Mouse (Mus musculus) embryonic facial prominence, embryonic 14.5 days (tissue): ENCODE data around the gene Maml3. TPM values are rescaled to one million over a fixed set of nuclear protein-coding genes. Genes with fewer than 3 reads are reported as not detected.

Experiments
- ATAC-seq: fragments of 200-750 bp; cut with Nextera tagmentation; 2 replicates; pipeline ENCODE4 v1.8.0; 2017; ENCODE audit warnings: low read depth, moderate number of reproducible peaks, moderate TSS enrichment
- DNase-seq: peaks from one replicate; pipeline ENCODE4 v3.0.0-alpha.2; 2015; ENCODE audit warnings: low spot score
- H3K27ac ChIP-seq: fragments of 300-500 bp; sonication (generic); replicated peaks from 2 replicates; pipeline ENCODE4 v1.5.1; 2014; ENCODE audit warnings: low read depth, mild to moderate bottlenecking, low read length, moderate library complexity
- H3K27me3 ChIP-seq: fragments of 300-500 bp; sonication (generic); replicated peaks from 2 replicates; pipeline ENCODE4 v1.6.1; 2014; ENCODE audit warnings: low read length; ENCODE audit not compliant: control insufficient read depth, insufficient read depth
- H3K36me3 ChIP-seq: fragments of 300-500 bp; sonication (generic); 2 replicates; pipeline ENCODE4 v1.6.1; 2014; ENCODE audit warnings: low read length, mixed read lengths; ENCODE audit not compliant: control insufficient read depth, insufficient read depth
- H3K4me1 ChIP-seq: fragments of 300-500 bp; sonication (generic); 2 replicates; pipeline ENCODE4 v1.6.1; 2014; ENCODE audit warnings: antibody characterized with exemption, low read length; ENCODE audit not compliant: control insufficient read depth, insufficient read depth
- H3K4me2 ChIP-seq: fragments of 300-500 bp; sonication (generic); 2 replicates; pipeline ENCODE4 v1.6.1; 2014; ENCODE audit warnings: low read depth, mild to moderate bottlenecking, low read length, moderate library complexity, mixed read lengths
- H3K4me3 ChIP-seq: fragments of 300-500 bp; sonication (generic); 2 replicates; pipeline ENCODE4 v1.5.1; 2014; ENCODE audit warnings: low read depth, mild to moderate bottlenecking, low read length
- H3K9ac ChIP-seq: fragments of 300-500 bp; sonication (generic); 2 replicates; pipeline ENCODE4 v1.6.1; 2014; ENCODE audit warnings: low read depth, mild to moderate bottlenecking, low read length, moderate library complexity, mixed read lengths
- H3K9me3 ChIP-seq: fragments of 300-500 bp; sonication (generic); 2 replicates; pipeline ENCODE4 v1.6.1; 2016; ENCODE audit warnings: low read length; ENCODE audit not compliant: control insufficient read depth
- WGBS: fragments of 180-500 bp; shearing (Covaris S2); extraction: QIAGEN DNeasy Blood & Tissue Kit; methylation state at CpG from one replicate; pipeline ENCODE4 v1.1.7; 2014; 5-methylcytosine and 5-hydroxymethylcytosine counted together
- polyA plus RNA-seq: library from polyadenylated mRNA; unstranded; fragments of >200 nt; fragmentation: Nextera tagmentation; extraction: Ambion mirVana; gene quantifications from 2 replicates; pipeline ENCODE4 v1.2.1, GENCODE M21; 2014

Maml3 gene
- polyA plus RNA-seq, 1 experiment from 2014 or later, result 4.8 TPM

- 15% methylated on average over 20 of the region's 20 CpGs for WGBS
- H3K27ac ChIP-seq, result 0 out of 2 replicates have a peak overlapping the region, but pooled peaks have one; percentile 9
- peak overlapping the region; percentile 14; the same call in 1 of the 2 replicates for H3K4me3 ChIP-seq
- H3K4me1 ChIP-seq, result peaks cover 20% of the 10 kb centered on the region
- H3K9ac ChIP-seq, result peak overlapping the region; percentile 28; the same call in 1 of the 2 replicates
- ATAC-seq (peak; percentile 55), DNase-seq (peak; percentile 61)
- peak overlapping the region; percentile 48 for H3K4me2 ChIP-seq
- H3K27me3 ChIP-seq, result no peaks in the 10 kb centered on the region
- H3K9me3 ChIP-seq, result no peaks in the 10 kb centered on the region
- no peaks in the 10 kb centered on the region for H3K36me3 ChIP-seq
Observed at GRCm38 (mm10) chr3:51888662-51889433, 216.0 kb downstream of the Maml3 start.

DNA sequence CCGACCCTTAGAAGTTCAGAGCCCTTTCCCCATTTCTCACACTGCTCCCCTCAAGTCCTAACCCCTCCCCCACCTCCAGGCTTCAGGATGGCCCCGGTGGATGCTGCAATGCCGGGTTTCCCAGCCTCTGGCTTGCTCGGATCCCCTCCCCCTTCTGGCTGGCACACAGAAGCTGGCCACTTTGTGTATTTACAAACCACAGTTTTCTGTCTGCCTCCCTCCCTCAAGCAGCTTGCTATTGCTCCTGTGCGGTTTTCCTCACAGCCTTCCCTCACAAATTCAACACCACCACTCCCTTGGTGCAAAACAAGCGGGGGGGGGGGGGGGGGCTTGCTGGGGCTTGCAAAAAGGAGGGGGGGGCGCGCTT is 216.6 kb downstream of the Maml3 start:
- no peaks in the 10 kb centered on the region for H3K9me3 ChIP-seq
- peak overlapping the region; percentile 48 for H3K4me2 ChIP-seq
- DNase-seq (peak; percentile 51), ATAC-seq (no peak)
- WGBS, result 6% methylated on average over 7 of the region's 8 CpGs
- H3K27ac ChIP-seq, result no peak overlapping the region
- peak overlapping the region; percentile 28; the same call in 1 of the 2 replicates for H3K9ac ChIP-seq
- no peaks in the 10 kb centered on the region for H3K27me3 ChIP-seq
- H3K4me1 ChIP-seq, result peaks cover 20% of the 10 kb centered on the region
- no peak overlapping the region for H3K4me3 ChIP-seq
- H3K36me3 ChIP-seq, result no peaks in the 10 kb centered on the region

GRCm38 (mm10) chr3:51885920-51886319 is 219.0 kb downstream of the Maml3 start:
- Histone ChIP-seq H3K9me3 (no peaks in the 10 kb centered on the region), H3K4me2 (no peak overlapping the region), H3K4me3 (no peak overlapping the region), H3K9ac (no peak overlapping the region), H3K27me3 (no peaks in the 10 kb centered on the region), H3K36me3 (no peaks in the 10 kb centered on the region), H3K27ac (no peak overlapping the region), H3K4me1 (peaks cover 23% of the 10 kb centered on the region)
- 56% methylated on average over 5 of the region's 5 CpGs for WGBS
- ATAC-seq (no peak), DNase-seq (no peak)

DNA sequence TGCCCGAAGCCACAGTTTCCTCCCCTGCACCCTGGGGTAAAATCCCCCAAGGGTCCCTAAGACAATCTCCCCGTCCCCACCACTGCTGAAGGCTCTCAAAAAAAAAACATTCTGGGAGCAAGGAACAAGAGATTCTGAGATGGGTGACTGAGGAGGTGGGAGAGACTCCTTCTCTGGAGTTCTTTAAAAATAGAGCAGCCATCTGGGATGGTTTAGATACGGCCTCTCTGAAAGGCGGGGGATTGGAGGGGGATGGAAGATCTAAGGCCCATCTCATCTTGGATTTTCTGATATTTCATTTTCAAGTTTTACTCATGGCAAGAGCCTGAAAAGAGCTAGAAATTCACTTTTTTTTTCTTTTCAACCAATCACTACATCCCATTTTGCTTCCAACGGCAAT is 219.4 kb downstream of the Maml3 start:
- H3K27ac ChIP-seq, result no peak overlapping the region

DNA sequence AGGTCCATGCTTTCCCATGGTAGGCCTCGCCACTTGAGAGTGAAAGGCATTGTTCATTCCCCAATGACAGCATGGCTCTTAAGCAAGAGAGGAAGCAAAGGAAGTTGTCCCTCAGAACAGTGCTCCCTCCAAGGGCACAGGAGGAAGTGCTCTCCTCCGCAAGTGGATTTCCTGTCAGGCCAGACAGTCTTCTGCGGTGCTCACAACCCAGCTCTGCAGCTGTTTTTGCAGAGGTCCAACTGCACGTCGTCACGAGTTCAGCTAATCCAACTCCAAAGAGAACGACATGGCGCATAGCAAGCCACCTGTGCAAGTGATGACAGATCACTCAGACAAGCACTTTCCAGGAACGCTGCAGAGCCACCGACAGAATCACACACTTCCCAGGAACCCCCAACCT is 222.9 kb downstream of the Maml3 start:
- peaks cover 12% of the 10 kb centered on the region for H3K4me1 ChIP-seq
- 33% methylated on average over 10 of the region's 10 CpGs for WGBS
- no peaks in the 10 kb centered on the region for H3K27me3 ChIP-seq
- no peaks in the 10 kb centered on the region for H3K36me3 ChIP-seq
- no peaks in the 10 kb centered on the region for H3K9me3 ChIP-seq
- ATAC-seq (peak; percentile 49), DNase-seq (peak; percentile 81)
- no peak overlapping the region for H3K4me3 ChIP-seq
- H3K9ac ChIP-seq, result no peak overlapping the region
- H3K27ac ChIP-seq, result no peak overlapping the region
- H3K4me2 ChIP-seq, result no peak overlapping the region

More for the DNA sequence above, 219.4 kb downstream of the Maml3 start:
- WGBS, result 57% methylated on average over 5 of the region's 5 CpGs
- no peaks in the 10 kb centered on the region for H3K27me3 ChIP-seq
- no peak for DNase-seq
- H3K4me2 ChIP-seq, result no peak overlapping the region
- H3K36me3 ChIP-seq, result no peaks in the 10 kb centered on the region
- no peak overlapping the region for H3K4me3 ChIP-seq
- no peak overlapping the region for H3K9ac ChIP-seq
- H3K9me3 ChIP-seq, result no peaks in the 10 kb centered on the region
- no peak for ATAC-seq
- peaks cover 23% of the 10 kb centered on the region for H3K4me1 ChIP-seq

DNA sequence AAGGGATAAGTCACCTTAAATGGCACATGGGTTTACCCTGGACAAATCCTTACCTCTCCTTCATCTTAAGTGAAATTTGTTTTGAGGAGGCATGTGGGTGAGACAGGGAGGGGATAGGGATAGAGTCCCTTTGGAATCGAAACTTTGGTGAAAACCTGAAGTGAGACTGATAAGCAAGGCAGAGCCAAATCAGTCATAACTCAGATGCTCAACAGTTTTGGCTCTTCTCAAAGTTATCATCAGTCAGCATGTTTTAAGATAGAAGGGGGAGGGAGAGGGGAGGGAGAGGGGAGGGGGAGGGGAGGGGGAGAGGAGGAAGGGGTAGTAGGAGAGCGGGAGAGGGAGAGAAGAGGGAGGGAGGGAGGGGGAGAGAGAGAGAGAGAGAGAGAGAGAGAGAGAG is 223.5 kb downstream of the Maml3 start:
- H3K36me3 ChIP-seq, result no peaks in the 10 kb centered on the region
- H3K27ac ChIP-seq, result no peak overlapping the region
- H3K9me3 ChIP-seq, result no peaks in the 10 kb centered on the region
- ATAC-seq (no peak), DNase-seq (no peak)
- H3K4me3 ChIP-seq, result no peak overlapping the region
- WGBS, result 72% methylated on average over 2 of the region's 2 CpGs
- peaks cover 12% of the 10 kb centered on the region for H3K4me1 ChIP-seq
- H3K9ac ChIP-seq, result no peak overlapping the region
- no peaks in the 10 kb centered on the region for H3K27me3 ChIP-seq
- H3K4me2 ChIP-seq, result no peak overlapping the region

GRCm38 (mm10) chr3:51880506-51881036 is 224.3 kb downstream of the Maml3 start:
- Histone ChIP-seq H3K36me3 (no peaks in the 10 kb centered on the region), H3K4me1 (peaks cover 12% of the 10 kb centered on the region), H3K4me2 (no peak overlapping the region), H3K27ac (no peak overlapping the region), H3K9ac (no peak overlapping the region), H3K4me3 (no peak overlapping the region), H3K9me3 (no peaks in the 10 kb centered on the region), H3K27me3 (no peaks in the 10 kb centered on the region)
- no peak for ATAC-seq
- no peak for DNase-seq
- 56% methylated on average over 8 of the region's 8 CpGs for WGBS

GRCm38 (mm10) chr3:51879211-51879610 is 225.7 kb downstream of the Maml3 start:
- H3K27ac ChIP-seq, result no peak overlapping the region
- no peaks in the 10 kb centered on the region for H3K9me3 ChIP-seq
- ATAC-seq (no peak), DNase-seq (no peak)
- H3K4me1 ChIP-seq, result peaks cover 12% of the 10 kb centered on the region
- no peak overlapping the region for H3K9ac ChIP-seq
- H3K4me3 ChIP-seq, result no peak overlapping the region
- H3K4me2 ChIP-seq, result peak overlapping the region; percentile 6; the same call in 1 of the 2 replicates
- no peaks in the 10 kb centered on the region for H3K36me3 ChIP-seq
- 77% methylated on average over 11 of the region's 11 CpGs for WGBS
- no peaks in the 10 kb centered on the region for H3K27me3 ChIP-seq

GRCm38 (mm10) chr3:51878577-51878976 is 226.3 kb downstream of the Maml3 start:
- Histone ChIP-seq H3K9me3 (no peaks in the 10 kb centered on the region), H3K4me2 (no peak overlapping the region), H3K27ac (no peak overlapping the region), H3K4me1 (peaks cover 12% of the 10 kb centered on the region), H3K4me3 (no peak overlapping the region), H3K36me3 (no peaks in the 10 kb centered on the region), H3K9ac (no peak overlapping the region), H3K27me3 (no peaks in the 10 kb centered on the region)
- DNase-seq (no peak), ATAC-seq (no peak)
- 72% methylated on average over 9 of the region's 9 CpGs for WGBS
